ENCODE assay signal across 8 mouse cellular contexts in the genomic region with DNA sequence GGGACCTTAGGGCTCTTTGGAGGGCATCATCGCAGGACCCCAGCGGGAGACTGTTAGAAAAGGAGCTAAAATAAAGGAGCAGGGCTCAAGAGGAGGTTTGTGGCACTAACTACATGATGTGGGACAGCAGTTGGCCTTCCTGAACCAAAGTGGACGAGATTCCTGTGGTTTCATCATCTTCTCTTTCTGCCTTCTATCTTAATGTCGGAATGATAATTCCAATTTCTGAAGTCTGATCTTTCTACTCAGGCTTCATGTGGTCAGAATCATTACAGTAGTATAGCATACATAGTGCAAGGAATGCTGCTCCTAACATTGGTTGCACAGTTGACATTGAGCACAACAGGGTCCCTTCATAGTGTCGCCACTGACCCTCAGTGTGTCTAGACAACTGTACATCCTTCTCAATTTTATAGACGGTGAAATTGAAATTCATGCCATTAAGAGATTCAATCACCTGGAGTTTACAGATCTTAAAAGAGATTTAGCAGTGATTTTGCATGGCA. TPM values are rescaled to one million over a fixed set of nuclear protein-coding genes. Genes with fewer than 3 reads are reported as not detected.
A peak's percentile ranks its signal among the peaks of the same experiment; 100 is the strongest.
DNase-seq lines count a peak whose midpoint lies in the region; ATAC-seq and TF ChIP-seq lines count a peak whose summit lies in the region.

No protein-coding gene starts in this region.

- no peak overlapping the region for H3K9ac ChIP-seq in lung, postnatal 0 days (replicated peaks; ENCODE audit: low read depth)
- peak overlapping the region; percentile 90 for H3K9ac ChIP-seq in limb, embryonic 14.5 days (ENCODE audit: low read depth, low read length, severe bottlenecking)
- peak overlapping the region; percentile 74 for H3K9ac ChIP-seq in stomach, embryonic 16.5 days (ENCODE audit: low read length)

- peak overlapping the region; percentile 100 for H3K4me3 ChIP-seq in cerebellum, adult 2 months (replicated peaks; ENCODE audit: insufficient read depth, low read depth, low read length)
- peak overlapping the region; percentile 42 for H3K4me3 ChIP-seq in lung, postnatal 0 days (ENCODE audit: low read depth, low read length)
- H3K4me3 ChIP-seq in limb, embryonic 14.5 days (replicated peaks; ENCODE audit: low read length) = peak overlapping the region; percentile 84
- H3K4me3 ChIP-seq in stomach, embryonic 16.5 days (replicated peaks; ENCODE audit: low read length) = peak overlapping the region; percentile 58

- H3K4me1 ChIP-seq in cerebellum, adult 2 months (ENCODE audit: control insufficient read depth, insufficient read depth, low read length) = no peaks in the 10 kb centered on the region
- H3K4me1 ChIP-seq in lung, postnatal 0 days (ENCODE audit: insufficient read depth, low read depth, low read length) = no peaks in the 10 kb centered on the region
- peaks cover 3% of the 10 kb centered on the region; the same call in 1 of the 2 replicates for H3K4me1 ChIP-seq in limb, embryonic 14.5 days (ENCODE audit: control insufficient read depth, insufficient read depth, low read length)
- H3K4me1 ChIP-seq in stomach, embryonic 16.5 days (ENCODE audit: control insufficient read depth, insufficient read depth, low read length) = 0 out of 2 replicates have a peak, but pooled peaks cover 2% of the 10 kb centered on the region

- peak overlapping the region; percentile 87 for H3K4me2 ChIP-seq in lung, postnatal 0 days (replicated peaks; ENCODE audit: low read depth, low read length)
- H3K4me2 ChIP-seq in limb, embryonic 14.5 days (replicated peaks; ENCODE audit: low read depth, low read length, severe bottlenecking) = peak overlapping the region; percentile 79
- H3K4me2 ChIP-seq in stomach, embryonic 16.5 days (ENCODE audit: low read depth, low read length) = peak overlapping the region; percentile 82

- no peak for TF ChIP-seq EP300 in lung, postnatal 0 days (IDR thresholded peaks at IDR 0.05)

- TF ChIP-seq CTCF in cerebellum, adult 2 months (IDR thresholded peaks at IDR 0.05; ENCODE audit: borderline replicate concordance, insufficient read depth, low read depth, low read length) = no peak
- TF ChIP-seq CTCF in lung, postnatal 0 days (IDR thresholded peaks at IDR 0.05) = no peak

- 4% methylated on average over 6 of the region's 6 CpGs for WGBS in cerebellum, adult 2 months
- WGBS in lung, postnatal 0 days = 27% methylated on average over 6 of the region's 6 CpGs
- WGBS in limb, embryonic 14.5 days = 23% methylated on average over 6 of the region's 6 CpGs
- 25% methylated on average over 6 of the region's 6 CpGs for WGBS in stomach, embryonic 16.5 days

- no peak for DNase-seq in cerebellum, adult 2 months
- DNase-seq in cerebellum, postnatal 4 days (ENCODE audit: low spot score in 2 of 2) = no peak
- no peak for DNase-seq in lung, postnatal 0 days (ENCODE audit: low spot score)
- no peak for DNase-seq in lung, adult 18-20 months
- DNase-seq in limb, embryonic 14.5 days (ENCODE audit: low spot score) = no peak
- no peak for DNase-seq in frontal cortex, postnatal 10 days (ENCODE audit: low spot score in 2 of 2)

- no peaks in the 10 kb centered on the region for H3K9me3 ChIP-seq in lung, postnatal 0 days (ENCODE audit: low read length)
- no peaks in the 10 kb centered on the region for H3K9me3 ChIP-seq in limb, embryonic 14.5 days (ENCODE audit: control insufficient read depth, low read length)
- no peaks in the 10 kb centered on the region for H3K9me3 ChIP-seq in stomach, embryonic 16.5 days (replicated peaks; ENCODE audit: control insufficient read depth, low read length)

- no peaks in the 10 kb centered on the region for H3K36me3 ChIP-seq in lung, postnatal 0 days (ENCODE audit: insufficient read depth, low read length)
- H3K36me3 ChIP-seq in limb, embryonic 14.5 days (ENCODE audit: control insufficient read depth, insufficient read depth, low read length) = no peaks in the 10 kb centered on the region
- H3K36me3 ChIP-seq in stomach, embryonic 16.5 days (ENCODE audit: control insufficient read depth, insufficient read depth, low read length) = no peaks in the 10 kb centered on the region

- peak overlapping the region; percentile 93 for H3K27ac ChIP-seq in cerebellum, adult 2 months (ENCODE audit: insufficient read depth, low read length)
- no peak overlapping the region for H3K27ac ChIP-seq in lung, postnatal 0 days (ENCODE audit: low read length)
- H3K27ac ChIP-seq in limb, embryonic 14.5 days (replicated peaks; ENCODE audit: low read depth, low read length) = peak overlapping the region; percentile 52; the same call in 1 of the 2 replicates
- H3K27ac ChIP-seq in stomach, embryonic 16.5 days (ENCODE audit: low read length) = no peak overlapping the region

- no peak for ATAC-seq in lung, postnatal 0 days
- no peak; the same call in 1 of the 2 replicates for ATAC-seq in limb, embryonic 14.5 days (ENCODE audit: low FRiP score, low read depth)
- no peak for ATAC-seq in stomach, embryonic 16.5 days (ENCODE audit: insufficient read depth, low FRiP score)
- no peak for ATAC-seq in erythroid progenitor cell, adult 5-6 weeks (replicated peaks; ENCODE audit: low FRiP score, poor library complexity, severe bottlenecking)

- H3K27me3 ChIP-seq in cerebellum, adult 2 months (ENCODE audit: control insufficient read depth, insufficient read depth, low read length) = no peaks in the 10 kb centered on the region
- no peaks in the 10 kb centered on the region; the same call in 1 of the 2 replicates for H3K27me3 ChIP-seq in lung, postnatal 0 days (replicated peaks; ENCODE audit: insufficient read depth, low read length)
- H3K27me3 ChIP-seq in limb, embryonic 14.5 days (ENCODE audit: control insufficient read depth, insufficient read depth, low read length) = no peaks in the 10 kb centered on the region
- H3K27me3 ChIP-seq in stomach, embryonic 16.5 days (ENCODE audit: control insufficient read depth, insufficient read depth, low read length) = peaks cover 7% of the 10 kb centered on the region

- no peak for TF ChIP-seq POLR2A in cerebellum, adult 2 months (IDR thresholded peaks at IDR 0.05; ENCODE audit: borderline replicate concordance, insufficient read depth, low read length)
- TF ChIP-seq POLR2A in limb, embryonic 14.5 days (IDR thresholded peaks at IDR 0.05; ENCODE audit: borderline replicate concordance, extremely low read depth, insufficient read depth, insufficient read length) = no peak

RNA-seq across cellular contexts. Expression of a gene that starts 0.4 kb away (rescaled TPM):
- polyA plus RNA-seq in cerebellum, adult 2 months (2012; rRNA removed) = 183 and 192 TPM in 2 replicates
- 0.23 and 0.39 TPM in 2 replicates for polyA plus RNA-seq in lung, postnatal 0 days (2015; fragmentation: Nextera tagmentation; extraction: Ambion mirVana)
- polyA plus RNA-seq in limb, embryonic 14.5 days (2012; rRNA removed) = 10.1 and 11.0 TPM in 2 replicates
- 18.4 and 22.0 TPM in 2 replicates for polyA plus RNA-seq in limb, embryonic 14.5 days (2014; fragmentation: Nextera tagmentation; extraction: Ambion mirVana)
- polyA plus RNA-seq in stomach, embryonic 16.5 days (2015; fragmentation: Nextera tagmentation; extraction: Ambion mirVana) = 2.6 and 3.1 TPM in 2 replicates
- total RNA-seq in erythroid progenitor cell, adult 5-6 weeks (2015; ENCODE audit: low replicate concordance) = not detected in 2 replicates
- total RNA-seq in erythroid progenitor cell, adult 5-6 weeks (2017; ENCODE audit: low replicate concordance) = not detected in 2 replicates

Comparison
In these comparisons a context has a peak if more than half of its experiments do, and no peak if none do; other contexts are left out.
1. H3K27ac ChIP-seq: peak in cerebellum, adult 2 months (single experiment) and limb, embryonic 14.5 days (single experiment); none in lung, postnatal 0 days (single experiment) and stomach, embryonic 16.5 days (single experiment).
2. H3K4me3 ChIP-seq: peak in every context shown above with its lines; median percentile 100 in cerebellum, adult 2 months; 84 in limb, embryonic 14.5 days; 58 in stomach, embryonic 16.5 days; 42 in lung, postnatal 0 days.
3. Peak in every context shown above with its lines, with median percentiles within 50 percentile points of each other: H3K4me2 ChIP-seq.